Mouse (Mus musculus) urinary bladder, postnatal 14 days (tissue): Measurements from ENCODE around the gene Tmod2.

Experiments used
- DNase-seq: peaks from one replicate; pipeline ENCODE4 v3.0.0; 2021; ENCODE audit warnings: low spot score

Gene Tmod2

GRCm38 (mm10) chr9:75600166-75600934, 10.8 kb downstream of the Tmod2 start:
- DNase-seq = peak; percentile 42

DNA sequence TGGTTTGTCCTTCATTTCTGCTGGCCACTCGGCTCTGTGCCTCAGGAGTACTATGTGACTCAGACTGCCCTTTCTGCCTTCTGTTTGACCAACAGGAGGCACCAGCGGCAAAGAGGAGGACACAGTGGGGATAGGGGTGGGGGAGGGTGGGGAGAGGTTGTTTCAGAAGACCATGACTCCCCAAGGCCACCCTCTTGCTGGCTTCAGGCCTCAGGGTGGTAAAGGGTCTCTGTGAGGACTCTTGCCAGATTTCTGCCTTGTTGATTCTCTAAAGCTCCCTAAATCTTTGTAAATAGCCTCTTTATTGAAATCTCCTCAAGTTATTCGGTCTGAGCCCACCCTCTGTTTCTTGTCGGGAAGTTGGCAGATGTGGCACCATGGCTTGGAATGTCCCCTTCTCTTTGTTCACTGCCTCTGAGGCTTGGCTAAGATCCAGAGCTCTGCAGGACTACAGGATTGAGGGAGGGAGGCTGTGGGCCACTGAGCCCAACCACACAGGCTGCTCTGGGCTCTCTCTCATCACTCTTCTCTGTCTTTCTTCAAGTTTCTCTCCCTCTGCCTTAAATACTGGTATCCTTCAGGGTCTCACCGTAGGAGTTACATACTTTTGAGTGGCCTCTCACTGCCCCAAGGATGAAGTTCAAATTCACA, 11.8 kb downstream of the Tmod2 start:
- DNase-seq = no peak

- no peak for DNase-seq
Measured at GRCm38 (mm10) chr9:75597596-75597995, 13.5 kb downstream of the Tmod2 start.

DNA sequence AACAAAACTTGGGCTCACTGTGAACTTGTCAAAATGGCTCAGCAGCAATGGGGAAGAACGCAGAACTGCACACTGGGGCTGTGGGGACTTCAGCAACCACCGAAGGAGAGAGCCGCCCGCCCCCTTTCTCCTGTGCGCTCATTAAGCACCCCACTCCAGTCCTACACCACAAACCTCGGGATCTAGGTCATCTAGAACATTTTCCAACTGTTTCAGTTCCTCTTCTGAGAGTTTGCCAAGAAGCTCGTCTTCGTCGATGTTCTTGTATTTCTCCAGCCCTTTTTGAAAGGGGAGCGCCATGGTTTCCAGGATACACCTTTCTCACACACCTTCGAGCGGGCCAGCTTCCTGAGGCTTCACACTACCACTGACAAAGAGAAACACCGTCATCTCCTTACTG, 14.1 kb downstream of the Tmod2 start:
- DNase-seq = no peak

DNA sequence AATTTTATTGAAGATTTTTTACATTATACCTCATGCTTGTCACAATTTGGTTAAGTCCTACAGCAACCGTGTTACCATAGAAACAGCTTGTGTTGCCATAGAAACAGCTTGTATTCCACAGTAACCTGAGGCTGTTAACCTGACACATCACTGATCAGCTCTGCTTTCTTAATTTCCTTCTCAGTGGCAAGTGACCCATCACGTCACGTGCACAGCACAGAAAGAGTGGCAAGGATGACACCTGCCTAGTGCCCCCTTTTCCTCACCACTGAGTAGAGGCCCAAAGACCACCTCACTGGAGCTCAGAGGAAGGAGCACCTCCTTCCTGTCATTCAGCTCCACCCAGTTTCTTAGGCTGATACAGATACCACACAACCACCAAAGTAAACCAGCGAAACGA, 17.6 kb downstream of the Tmod2 start:
- DNase-seq = no peak

GRCm38 (mm10) chr9:75589850-75590790, 21.0 kb downstream of the Tmod2 start:
- DNase-seq = no peak

- DNase-seq = no peak
Measured at GRCm38 (mm10) chr9:75581694-75582350, 29.3 kb downstream of the Tmod2 start.

DNA sequence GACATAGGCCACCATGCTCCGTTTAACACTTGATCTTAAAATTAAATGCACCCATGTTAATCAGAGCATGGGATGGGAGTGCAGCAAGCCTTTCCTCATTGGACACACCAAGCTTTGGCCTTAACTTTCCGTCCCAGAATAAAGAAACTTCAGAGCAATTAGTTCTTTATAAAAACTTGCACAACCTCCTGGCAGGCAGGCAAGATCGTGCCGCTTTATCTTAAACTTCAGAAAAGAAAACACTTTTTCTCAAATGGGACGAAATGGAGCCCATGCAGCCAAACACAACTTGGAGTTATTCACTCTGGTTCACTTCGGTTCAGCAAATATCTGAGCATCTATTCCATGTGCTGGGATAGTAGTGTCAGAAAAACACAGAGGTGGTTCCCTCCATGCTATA, 31.8 kb downstream of the Tmod2 start:
- no peak for DNase-seq

DNA sequence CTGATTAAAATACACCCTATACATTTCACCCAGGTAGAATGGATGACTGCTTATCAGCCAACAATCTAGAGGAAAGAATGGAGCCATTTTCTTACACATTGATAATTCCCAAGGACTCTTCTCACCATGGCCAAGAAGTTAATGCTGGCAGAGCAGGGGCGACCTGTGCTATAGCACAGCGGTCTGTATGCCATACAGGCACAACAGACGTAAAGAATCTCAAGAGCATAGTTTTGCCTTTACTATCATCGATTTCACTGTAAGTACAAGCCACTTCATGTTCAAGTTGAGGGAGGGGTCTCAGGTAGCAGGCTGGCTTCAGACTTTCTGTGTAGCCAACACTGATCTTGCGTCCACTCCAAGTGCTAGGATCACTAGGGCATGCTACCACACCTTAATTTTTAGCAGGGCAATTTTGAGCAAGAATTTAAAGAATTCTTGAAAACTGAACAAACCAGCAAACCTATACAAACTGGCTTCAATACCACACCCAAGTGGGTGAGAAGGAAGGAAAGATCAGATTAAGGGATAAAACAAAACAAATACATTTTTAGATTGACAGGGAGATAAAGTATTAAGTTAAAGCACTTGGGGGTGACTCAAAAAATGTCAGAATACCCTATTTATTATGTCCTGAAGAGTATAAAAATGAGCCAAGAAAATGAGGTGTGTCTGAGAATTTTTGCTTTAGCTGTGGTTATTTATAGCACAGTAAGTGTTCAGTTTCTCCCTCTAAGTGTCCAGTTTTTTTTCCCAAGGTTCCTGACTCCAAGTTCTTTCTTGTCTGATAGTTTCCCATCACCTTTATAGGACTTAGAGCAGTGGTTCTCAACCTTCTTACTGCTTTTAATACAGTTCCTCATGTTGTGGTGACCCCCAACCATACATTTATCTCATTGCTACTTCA, 39.8 kb downstream of the Tmod2 start:
- DNase-seq = no peak

GRCm38 (mm10) chr9:75568399-75568798, 42.7 kb downstream of the Tmod2 start:
- no peak for DNase-seq

- DNase-seq = no peak
Measured at GRCm38 (mm10) chr9:75564892-75565291, 46.2 kb downstream of the Tmod2 start.

GRCm38 (mm10) chr9:75563622-75564021, 47.5 kb downstream of the Tmod2 start:
- DNase-seq = no peak

- no peak for DNase-seq
Measured at GRCm38 (mm10) chr9:75563176-75563575, 47.9 kb downstream of the Tmod2 start.

- no peak for DNase-seq
Measured at GRCm38 (mm10) chr9:75561040-75561669, 50.0 kb downstream of the Tmod2 start.

- no peak for DNase-seq
Measured at GRCm38 (mm10) chr9:75560353-75560752, 50.8 kb downstream of the Tmod2 start.

- peak; percentile 96 for DNase-seq
Measured at GRCm38 (mm10) chr9:75559512-75560012, 51.6 kb downstream of the Tmod2 start, which contains the start of gene Tmod3. Gene Tmod3, minus strand, starts transcription at chr9:75559657.

- peak; percentile 55 for DNase-seq
Measured at GRCm38 (mm10) chr9:75558812-75559511, 52.2 kb downstream of the Tmod2 start.

- DNase-seq = no peak
Measured at GRCm38 (mm10) chr9:75558360-75558759, 52.8 kb downstream of the Tmod2 start.

GRCm38 (mm10) chr9:75553719-75554118, 57.4 kb downstream of the Tmod2 start:
- no peak for DNase-seq

GRCm38 (mm10) chr9:75551342-75551741, 59.8 kb downstream of the Tmod2 start:
- DNase-seq = no peak
